Mouse (Mus musculus) liver, adult 2 months (tissue): ENCODE measurements around the gene Mnx1.
"Not testable (repeated sequence)": the region's sequence is repeated elsewhere in the genome, so short reads cannot be mapped to it uniquely, and the experiment has no call there.

Experiments
- CTCF ChIP-seq: fragments of 200-500 bp; IDR thresholded peaks from 2 replicates; pipeline ENCODE4 v1.5.1; 2011; ENCODE audit warnings: low read depth, low read length, control low read depth
- POLR2A ChIP-seq: fragments of 200-500 bp; IDR thresholded peaks from 2 replicates; pipeline ENCODE4 v1.6.1; 2011; ENCODE audit warnings: low read length, control low read depth; ENCODE audit not compliant: insufficient read depth; ENCODE audit errors: extremely low read depth

- not testable (repeated sequence) for TF ChIP-seq POLR2A, CTCF
Measured at GRCm38 (mm10) chr5:29423330-29423729, 54.9 kb downstream of the Mnx1 start.
